Mouse (Mus musculus): ENCODE measurements around the gene Pcbd2. TPM values are rescaled to one million over a fixed set of nuclear protein-coding genes. Genes with fewer than 3 reads are reported as not detected.

Pcbd2 gene
- polyA plus RNA-seq, 1 experiment: 8.4 TPM

- H3K27me3 ChIP-seq (ENCODE audit: control insufficient read depth): no peaks in the 10 kb centered on the region
- peaks cover 12% of the 10 kb centered on the region for H3K36me3 ChIP-seq (ENCODE audit: control insufficient read depth)
- TF ChIP-seq TAL1 (IDR thresholded peaks at IDR 0.05; ENCODE audit: low read length): no peak
- no peak for TF ChIP-seq GATA1 (IDR thresholded peaks at IDR 0.05; ENCODE audit: low read length)
- H3K4me1 ChIP-seq (ENCODE audit: control insufficient read depth): peaks cover 24% of the 10 kb centered on the region
- H3K4me3 ChIP-seq (replicated peaks): no peak overlapping the region
- H3K9me3 ChIP-seq (ENCODE audit: control insufficient read depth, low read length): no peaks in the 10 kb centered on the region
Observed at GRCm38 (mm10) chr13:55730716-55731115, 3.5 kb downstream of the Pcbd2 start.

GRCm38 (mm10) chr13:55732121-55732520 lies 5.0 kb downstream of the Pcbd2 start:
- Histone ChIP-seq H3K36me3 (ENCODE audit: control insufficient read depth) (peaks cover 14% of the 10 kb centered on the region), H3K4me3 (replicated peaks) (no peak overlapping the region), H3K27me3 (ENCODE audit: control insufficient read depth) (no peaks in the 10 kb centered on the region), H3K9me3 (ENCODE audit: control insufficient read depth, low read length) (no peaks in the 10 kb centered on the region), H3K4me1 (ENCODE audit: control insufficient read depth) (peaks cover 16% of the 10 kb centered on the region)
- TF ChIP-seq GATA1 (IDR thresholded peaks at IDR 0.05; ENCODE audit: low read length) (no peak), TAL1 (IDR thresholded peaks at IDR 0.05; ENCODE audit: low read length) (no peak; the same call in 2 of the 3 replicates)

GRCm38 (mm10) chr13:55733628-55734502 lies 6.7 kb downstream of the Pcbd2 start:
- Histone ChIP-seq H3K4me1 (ENCODE audit: control insufficient read depth) (peaks cover 7% of the 10 kb centered on the region), H3K27me3 (ENCODE audit: control insufficient read depth) (no peaks in the 10 kb centered on the region), H3K9me3 (ENCODE audit: control insufficient read depth, low read length) (no peaks in the 10 kb centered on the region), H3K4me3 (replicated peaks) (no peak overlapping the region), H3K36me3 (ENCODE audit: control insufficient read depth) (peaks cover 11% of the 10 kb centered on the region)
- TF ChIP-seq TAL1 (IDR thresholded peaks at IDR 0.05; ENCODE audit: low read length) (no peak), GATA1 (IDR thresholded peaks at IDR 0.05; ENCODE audit: low read length) (no peak)

GRCm38 (mm10) chr13:55737885-55738284 lies 10.7 kb downstream of the Pcbd2 start:
- H3K4me3 ChIP-seq (replicated peaks): no peak overlapping the region
- H3K4me1 ChIP-seq (ENCODE audit: control insufficient read depth): no peaks in the 10 kb centered on the region; the same call in 1 of the 2 replicates
- no peak for TF ChIP-seq TAL1 (IDR thresholded peaks at IDR 0.05; ENCODE audit: low read length)
- no peak for TF ChIP-seq GATA1 (IDR thresholded peaks at IDR 0.05; ENCODE audit: low read length)
- H3K9me3 ChIP-seq (ENCODE audit: control insufficient read depth, low read length): no peaks in the 10 kb centered on the region
- H3K36me3 ChIP-seq (ENCODE audit: control insufficient read depth): peaks cover 18% of the 10 kb centered on the region
- no peaks in the 10 kb centered on the region for H3K27me3 ChIP-seq (ENCODE audit: control insufficient read depth)

GRCm38 (mm10) chr13:55742306-55742705 lies 15.1 kb downstream of the Pcbd2 start:
- no peaks in the 10 kb centered on the region; the same call in 1 of the 2 replicates for H3K9me3 ChIP-seq (ENCODE audit: control insufficient read depth, low read length)
- peaks cover 12% of the 10 kb centered on the region for H3K36me3 ChIP-seq (ENCODE audit: control insufficient read depth)
- H3K4me3 ChIP-seq (replicated peaks): no peak overlapping the region
- no peaks in the 10 kb centered on the region for H3K4me1 ChIP-seq (ENCODE audit: control insufficient read depth)
- H3K27me3 ChIP-seq (ENCODE audit: control insufficient read depth): no peaks in the 10 kb centered on the region
- TF ChIP-seq GATA1 (IDR thresholded peaks at IDR 0.05; ENCODE audit: low read length): no peak

GRCm38 (mm10) chr13:55754380-55754779 lies 27.2 kb downstream of the Pcbd2 start:
- no peaks in the 10 kb centered on the region for H3K36me3 ChIP-seq (ENCODE audit: control insufficient read depth)
- TF ChIP-seq TAL1 (IDR thresholded peaks at IDR 0.05; ENCODE audit: low read length): no peak
- no peak for TF ChIP-seq GATA1 (IDR thresholded peaks at IDR 0.05; ENCODE audit: low read length)
- peaks cover 2% of the 10 kb centered on the region; the same call in 1 of the 2 replicates for H3K4me1 ChIP-seq (ENCODE audit: control insufficient read depth)
- H3K4me3 ChIP-seq (replicated peaks): no peak overlapping the region
- no peaks in the 10 kb centered on the region for H3K9me3 ChIP-seq (ENCODE audit: control insufficient read depth, low read length)
- H3K27me3 ChIP-seq (ENCODE audit: control insufficient read depth): no peaks in the 10 kb centered on the region

GRCm38 (mm10) chr13:55756789-55757188 lies 29.6 kb downstream of the Pcbd2 start:
- Histone ChIP-seq H3K9me3 (ENCODE audit: control insufficient read depth, low read length) (no peaks in the 10 kb centered on the region), H3K4me1 (ENCODE audit: control insufficient read depth) (peaks cover 2% of the 10 kb centered on the region; the same call in 1 of the 2 replicates), H3K4me3 (replicated peaks) (no peak overlapping the region), H3K36me3 (ENCODE audit: control insufficient read depth) (no peaks in the 10 kb centered on the region), H3K27me3 (ENCODE audit: control insufficient read depth) (no peaks in the 10 kb centered on the region)
- TF ChIP-seq GATA1 (IDR thresholded peaks at IDR 0.05; ENCODE audit: low read length) (no peak), TAL1 (IDR thresholded peaks at IDR 0.05; ENCODE audit: low read length) (no peak)

GRCm38 (mm10) chr13:55757645-55758044 lies 30.5 kb downstream of the Pcbd2 start:
- Histone ChIP-seq H3K4me1 (ENCODE audit: control insufficient read depth) (peaks cover 2% of the 10 kb centered on the region; the same call in 1 of the 2 replicates), H3K36me3 (ENCODE audit: control insufficient read depth) (no peaks in the 10 kb centered on the region), H3K4me3 (replicated peaks) (no peak overlapping the region), H3K27me3 (ENCODE audit: control insufficient read depth) (no peaks in the 10 kb centered on the region), H3K9me3 (ENCODE audit: control insufficient read depth, low read length) (no peaks in the 10 kb centered on the region)
- TF ChIP-seq TAL1 (IDR thresholded peaks at IDR 0.05; ENCODE audit: low read length) (no peak), GATA1 (IDR thresholded peaks at IDR 0.05; ENCODE audit: low read length) (no peak)

GRCm38 (mm10) chr13:55760576-55760975 lies 33.4 kb downstream of the Pcbd2 start:
- Histone ChIP-seq H3K36me3 (ENCODE audit: control insufficient read depth) (no peaks in the 10 kb centered on the region), H3K4me1 (ENCODE audit: control insufficient read depth) (peaks cover 2% of the 10 kb centered on the region; the same call in 1 of the 2 replicates), H3K27me3 (ENCODE audit: control insufficient read depth) (no peaks in the 10 kb centered on the region), H3K4me3 (replicated peaks) (no peak overlapping the region), H3K9me3 (ENCODE audit: control insufficient read depth, low read length) (no peaks in the 10 kb centered on the region)
- TF ChIP-seq GATA1 (IDR thresholded peaks at IDR 0.05; ENCODE audit: low read length) (no peak), TAL1 (IDR thresholded peaks at IDR 0.05; ENCODE audit: low read length) (no peak)
